Mouse (Mus musculus): Measurements from ENCODE around the gene Hist1h2bc.
A peak's percentile ranks its signal among the peaks of the same experiment; 100 is the strongest.

Gene Hist1h2bc

DNA sequence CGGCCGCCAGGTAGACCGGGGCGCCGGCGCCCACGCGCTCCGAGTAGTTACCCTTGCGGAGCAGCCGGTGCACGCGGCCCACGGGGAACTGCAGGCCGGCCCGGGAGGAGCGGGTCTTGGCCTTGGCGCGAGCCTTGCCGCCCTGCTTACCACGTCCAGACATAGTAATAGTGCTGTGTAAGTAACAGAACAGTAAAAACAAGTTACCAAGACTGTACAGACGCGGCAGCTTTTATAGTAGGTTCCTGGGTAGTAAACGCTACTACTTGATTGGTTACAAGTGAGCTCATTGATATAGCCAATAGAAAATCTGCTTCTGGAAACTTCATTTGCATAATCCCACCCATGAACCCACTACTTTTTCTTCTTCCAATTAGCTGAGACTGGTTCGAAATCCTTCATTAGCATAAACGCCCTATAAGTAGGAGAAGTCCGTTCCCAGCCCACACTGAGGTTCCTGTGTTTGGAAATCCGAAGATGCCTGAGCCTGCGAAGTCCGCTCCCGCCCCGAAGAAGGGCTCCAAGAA, at the start of gene Hist1h2bc, which contains the start of gene Hist1h2ac:
TSS of gene Hist1h2bc (plus strand) at position 445 of the 527 bp plus-strand sequence.
TSS of gene Hist1h2ac (minus strand) at position 194 of the 527 bp plus-strand sequence.
- peak; percentile 74 to 85 for DNase-seq

DNA sequence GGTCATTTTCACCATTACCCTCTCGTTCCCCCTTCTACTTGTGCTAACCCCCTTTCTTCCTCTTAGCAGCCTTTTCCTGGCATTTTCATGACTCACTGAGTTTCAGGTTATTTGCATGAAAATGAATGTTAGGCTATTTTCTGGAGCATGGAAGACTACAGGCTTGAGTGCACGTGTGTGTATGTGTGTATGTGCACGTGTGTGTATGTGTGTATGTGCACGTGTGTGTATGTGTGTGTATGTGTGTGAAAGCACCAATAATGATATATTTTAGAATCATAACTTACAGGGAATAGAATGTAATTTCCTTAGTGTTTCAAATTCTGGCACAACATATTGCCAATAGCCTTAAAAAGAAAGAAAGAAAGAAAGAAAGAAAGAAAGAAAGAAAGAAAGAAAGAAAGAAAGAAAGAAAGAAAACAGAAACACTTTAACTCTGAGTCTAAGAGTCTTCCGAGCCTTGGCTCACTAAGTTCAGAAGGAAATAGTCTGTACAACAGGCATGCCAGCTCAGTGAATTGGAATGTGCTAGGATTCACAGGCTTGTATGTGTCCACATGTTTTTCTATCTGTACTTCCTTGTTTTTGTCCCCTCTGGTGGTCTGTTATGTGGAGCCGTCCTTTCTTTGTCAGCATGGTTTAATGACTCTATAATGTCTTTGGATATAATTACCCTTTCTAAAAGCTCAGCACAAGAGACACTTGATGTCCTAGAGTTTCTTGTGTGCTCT, 24.2 kb upstream of the Hist1h2bc start:
- DNase-seq, result no peak

DNA sequence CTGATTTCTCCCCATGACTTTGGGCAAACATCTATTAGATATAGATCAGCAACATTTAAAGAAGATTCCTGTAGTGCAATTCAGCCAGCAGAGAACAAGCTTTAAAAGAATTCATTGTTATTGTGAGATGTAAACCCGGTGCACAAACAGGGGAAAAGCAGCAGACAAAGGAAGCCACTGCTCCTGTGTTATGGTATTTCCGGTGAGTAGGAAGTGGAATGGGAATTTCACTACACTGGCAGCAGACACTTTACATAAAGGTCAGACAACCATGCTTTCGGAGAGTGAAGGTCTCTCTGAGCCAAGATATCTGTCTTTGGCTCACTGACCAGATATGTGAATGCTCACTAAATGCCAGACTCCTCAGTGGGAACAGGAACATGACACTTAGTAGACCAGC, 21.5 kb upstream of the Hist1h2bc start:
- DNase-seq, result no peak

DNA sequence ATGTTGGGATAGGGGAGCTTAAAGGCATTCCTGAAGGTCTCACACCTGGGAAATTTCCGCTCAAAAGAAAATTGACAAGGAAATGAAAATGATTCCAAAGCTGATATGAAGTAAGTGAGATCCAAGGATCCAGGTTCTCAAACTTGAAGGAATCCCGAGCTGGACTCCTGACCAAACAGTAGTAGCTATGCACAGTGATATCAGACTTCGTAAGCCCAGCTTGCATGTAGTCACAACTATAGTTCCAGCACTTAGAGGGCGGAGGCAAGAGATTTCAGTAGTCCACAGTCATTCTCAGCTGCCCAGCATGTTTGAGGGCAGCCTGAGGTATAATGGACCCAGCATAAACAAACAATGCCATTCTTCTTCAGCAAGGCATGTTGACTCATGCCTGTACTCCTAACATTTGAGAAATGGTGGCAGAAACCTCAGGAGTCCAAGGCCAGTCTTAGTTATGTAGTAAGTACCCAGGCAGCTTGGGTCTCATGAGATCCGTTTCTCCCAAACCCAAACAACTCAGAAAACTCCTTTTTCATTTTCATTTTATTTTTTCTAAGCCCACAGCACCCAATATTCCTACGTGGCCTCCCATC, 1.9 kb upstream of the Hist1h2bc start:
- DNase-seq, result no peak

DNA sequence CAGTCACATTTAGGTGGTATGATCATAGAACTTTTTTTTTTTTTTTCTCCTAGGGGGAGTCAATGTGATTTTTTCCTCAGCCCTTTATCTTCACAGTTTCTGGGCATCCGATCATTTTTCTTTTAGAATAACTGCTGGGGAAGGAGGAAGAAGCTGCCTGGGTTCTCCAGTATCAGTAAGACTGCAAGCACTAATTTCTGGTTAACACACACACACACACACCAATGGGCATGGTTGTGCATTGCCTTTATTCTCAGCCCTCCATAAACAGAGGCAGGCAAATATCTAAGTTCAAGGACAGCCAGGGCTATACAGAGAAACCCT, 1.4 kb upstream of the Hist1h2bc start:
- DNase-seq, result no peak

DNA sequence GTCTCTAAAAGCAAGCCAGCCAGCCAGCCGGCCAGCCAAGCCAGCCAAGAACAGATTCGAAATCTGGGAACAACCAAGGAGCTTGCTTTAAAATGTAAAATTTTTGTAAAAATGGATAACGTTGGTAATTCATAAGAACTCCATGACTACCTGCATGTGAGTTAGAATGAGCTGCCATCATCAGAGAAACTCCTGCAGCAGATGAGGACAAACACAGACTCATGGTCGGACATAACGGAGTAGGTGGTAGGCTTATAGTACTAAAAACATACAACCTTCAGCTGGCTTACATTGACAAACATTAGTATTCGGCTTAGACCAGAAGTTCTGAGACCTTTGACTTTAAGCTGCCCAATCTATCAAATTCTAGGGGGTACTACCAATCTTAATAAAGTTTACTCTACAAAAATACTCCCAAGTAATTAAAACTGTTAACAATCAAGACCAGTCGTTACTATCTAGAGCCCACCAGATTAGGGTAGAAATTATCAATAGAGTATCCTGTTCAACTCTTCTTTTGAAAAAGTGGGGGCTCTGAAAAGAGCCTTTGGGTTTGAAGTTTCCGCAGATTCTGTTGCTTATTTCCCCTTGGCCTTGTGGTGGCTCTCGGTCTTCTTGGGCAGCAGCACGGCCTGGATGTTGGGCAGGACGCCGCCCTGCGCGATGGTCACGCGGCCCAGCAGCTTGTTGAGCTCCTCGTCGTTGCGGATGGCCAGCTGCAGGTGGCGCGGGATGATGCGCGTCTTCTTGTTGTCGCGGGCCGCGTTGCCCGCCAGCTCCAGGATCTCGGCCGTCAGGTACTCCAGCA, 848 bp upstream of the Hist1h2bc start:
- peak in 1 of 2 experiments; percentile 28 for DNase-seq

DNA sequence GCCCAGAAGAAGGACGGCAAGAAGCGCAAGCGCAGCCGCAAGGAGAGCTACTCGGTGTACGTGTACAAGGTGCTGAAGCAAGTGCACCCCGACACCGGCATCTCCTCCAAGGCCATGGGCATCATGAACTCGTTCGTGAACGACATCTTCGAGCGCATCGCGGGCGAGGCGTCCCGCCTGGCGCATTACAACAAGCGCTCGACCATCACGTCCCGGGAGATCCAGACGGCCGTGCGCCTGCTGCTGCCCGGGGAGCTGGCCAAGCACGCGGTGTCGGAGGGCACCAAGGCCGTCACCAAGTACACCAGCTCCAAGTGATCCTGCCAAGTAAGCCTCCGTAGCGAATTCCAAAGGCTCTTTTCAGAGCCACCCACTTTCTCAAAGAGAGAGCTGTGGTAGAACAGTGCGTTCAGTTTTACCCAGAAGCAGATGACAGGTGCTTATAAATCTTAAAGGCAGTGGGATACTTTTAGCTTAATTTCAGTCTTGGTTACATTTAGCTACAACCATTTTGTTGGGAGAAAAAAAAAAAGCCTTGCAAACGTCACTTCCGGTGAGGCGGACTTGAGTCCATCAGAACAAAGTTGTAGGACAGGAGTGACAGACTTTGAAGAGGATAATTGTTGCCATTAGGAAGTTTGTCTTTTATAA, 421 bp downstream of the Hist1h2bc start:
- peak; percentile 43 to 69 for DNase-seq

DNA sequence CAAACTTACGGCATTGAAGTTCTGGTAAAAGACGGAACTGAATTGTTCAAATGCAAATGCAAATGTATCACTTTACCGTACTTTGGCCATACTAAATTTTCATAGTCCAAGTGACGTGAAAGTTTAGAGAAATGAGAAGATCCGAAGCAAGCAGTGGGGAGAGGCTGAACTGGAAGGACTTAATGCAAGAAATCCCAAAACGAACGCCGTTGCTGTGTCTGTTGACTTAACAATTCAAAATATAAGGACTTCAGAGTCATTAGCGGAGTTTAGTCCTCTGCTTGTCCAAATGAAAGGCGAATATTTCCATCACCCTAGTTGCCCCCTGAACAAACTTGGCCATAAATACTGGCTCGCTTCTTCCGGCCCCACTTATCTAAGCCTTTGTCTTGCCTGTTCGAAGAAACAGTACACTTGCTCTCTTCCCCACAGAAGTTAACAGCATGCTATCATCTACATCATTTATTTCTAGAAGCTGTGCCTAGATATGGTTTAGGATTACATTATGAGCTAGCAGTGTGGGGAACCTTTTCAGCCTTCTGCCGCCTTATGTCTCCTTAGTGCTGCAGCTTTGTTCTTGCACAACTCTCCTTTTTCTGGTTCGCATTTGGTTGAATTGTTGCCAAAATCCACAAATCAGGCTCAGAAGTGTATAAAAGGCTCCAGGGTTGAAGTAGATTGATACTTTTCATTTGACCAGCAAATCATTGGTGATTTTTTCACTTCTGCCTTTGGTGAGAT, 1.3 kb downstream of the Hist1h2bc start:
- DNase-seq, result peak; percentile 22 to 39

DNA sequence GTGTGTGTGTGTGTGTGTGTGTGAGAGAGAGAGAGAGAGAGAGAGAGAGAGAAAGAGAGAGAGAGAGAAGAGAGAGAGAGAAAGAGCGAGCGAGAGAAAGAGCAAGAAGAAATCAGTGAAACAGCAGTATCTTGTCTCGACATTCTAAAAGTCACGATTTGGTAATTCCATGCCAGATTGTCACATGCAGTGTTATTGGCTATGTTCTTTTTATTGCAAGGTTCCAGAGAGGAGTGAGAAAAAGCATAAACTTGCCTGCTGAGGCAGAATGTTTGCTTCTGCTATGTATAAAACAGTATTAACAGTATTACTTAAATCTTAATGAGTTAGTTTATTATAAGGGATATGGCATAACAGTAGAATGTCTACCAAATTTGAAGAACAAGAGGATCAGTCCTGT, 2.0 kb downstream of the Hist1h2bc start:
- DNase-seq, result no peak

DNA sequence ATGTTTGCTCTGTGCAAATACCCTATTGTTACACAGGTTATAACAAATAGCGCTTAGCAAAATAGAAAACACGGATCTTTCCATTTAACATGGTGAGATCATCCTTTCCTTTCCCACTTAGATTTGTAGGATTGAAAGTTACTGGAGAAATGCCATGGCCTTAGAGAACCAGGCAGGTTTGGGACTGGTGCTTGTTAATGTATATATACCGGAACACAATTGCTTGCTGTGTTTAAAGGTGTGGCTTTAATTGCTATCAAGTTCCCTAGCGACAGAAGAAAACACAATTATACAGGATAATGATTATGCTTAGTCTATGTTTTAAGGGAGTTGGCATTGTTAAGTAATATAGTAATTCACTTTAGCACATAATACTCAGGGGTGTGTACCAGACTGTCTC, 3.2 kb downstream of the Hist1h2bc start:
- DNase-seq, result no peak

DNA sequence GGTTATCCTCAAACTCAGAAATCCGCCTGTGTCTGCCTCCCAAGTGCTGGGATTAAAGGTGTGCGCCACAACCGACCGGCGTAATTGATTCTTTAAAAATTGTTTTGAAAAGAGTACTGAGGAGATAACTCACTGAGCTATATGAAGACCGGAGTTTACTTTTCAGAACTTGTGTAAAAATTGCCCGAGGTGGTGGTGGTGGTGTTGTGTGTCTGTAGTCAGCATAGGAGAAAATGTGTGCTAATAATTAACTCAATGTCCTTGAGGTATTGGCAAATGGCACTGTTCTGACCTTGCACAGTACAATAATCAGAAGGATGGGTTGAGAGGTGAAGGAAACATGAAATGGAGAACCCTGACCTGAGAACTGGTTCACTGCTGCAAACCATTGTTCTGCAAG, 3.9 kb downstream of the Hist1h2bc start:
- no peak for DNase-seq

DNA sequence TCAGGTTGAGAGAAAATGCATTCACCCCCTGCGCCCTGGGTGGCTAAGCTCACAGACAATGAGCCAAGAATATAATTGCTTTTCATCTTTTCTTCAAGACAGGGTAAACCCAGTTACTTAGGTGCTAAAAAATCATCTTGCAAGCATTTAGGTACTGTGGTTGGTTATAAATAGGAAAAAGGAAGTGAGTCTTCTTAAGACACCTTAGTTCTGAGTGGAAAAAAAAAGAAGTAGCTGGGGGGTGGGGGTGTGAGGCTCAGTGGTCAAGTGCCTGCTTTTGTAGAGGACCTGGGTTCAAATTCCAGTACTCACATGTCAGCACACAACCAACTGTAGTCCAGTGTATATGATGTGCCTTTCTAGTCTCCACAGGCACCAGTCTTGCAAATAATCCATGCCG, 5.0 kb downstream of the Hist1h2bc start:
- no peak for DNase-seq

DNA sequence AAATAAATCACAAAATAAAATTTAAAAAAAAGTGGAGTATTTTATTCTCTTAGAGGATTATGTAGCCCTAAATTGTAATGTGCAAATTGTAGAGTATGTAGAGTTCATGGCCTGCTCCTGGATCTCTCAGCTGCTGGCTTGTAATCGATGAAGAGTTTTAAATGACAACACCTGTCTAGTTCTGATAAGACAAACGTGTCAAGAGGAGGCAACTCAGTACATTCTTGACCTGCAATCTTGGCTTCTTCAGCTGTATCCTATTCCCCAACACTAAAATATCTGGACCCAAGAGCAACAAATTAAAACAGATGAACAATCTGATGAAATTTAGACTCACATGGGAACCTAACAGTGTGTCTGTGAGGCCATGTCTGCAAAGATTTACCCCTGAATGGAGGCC, 5.5 kb downstream of the Hist1h2bc start:
- DNase-seq, result no peak

DNA sequence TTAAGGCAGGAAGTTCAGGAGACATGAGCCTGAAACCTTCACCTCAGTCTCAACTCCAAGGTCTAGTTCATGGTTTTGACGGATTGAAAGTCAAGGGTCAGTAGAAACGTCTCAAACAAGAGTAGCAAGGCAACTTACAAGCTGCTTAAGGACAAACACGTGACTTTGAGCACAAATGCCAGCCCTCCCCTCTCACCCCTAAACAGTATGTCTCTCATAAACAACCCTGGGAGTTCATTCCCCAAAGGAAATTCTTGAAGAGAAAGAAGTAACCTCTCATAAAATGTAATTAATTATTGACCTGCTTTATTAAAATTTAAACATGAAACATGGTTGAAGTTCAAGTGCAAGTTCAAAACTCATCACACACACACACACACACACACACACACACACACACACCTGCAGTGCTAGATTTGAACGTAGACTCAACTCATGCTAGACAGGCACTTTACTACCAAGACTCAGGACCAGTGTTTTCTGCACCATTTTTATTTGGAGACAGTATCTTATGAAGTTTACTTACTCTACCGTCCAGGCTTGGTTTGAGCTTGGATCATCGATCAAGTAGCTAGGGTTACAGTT, 9.9 kb downstream of the Hist1h2bc start:
- peak in 1 of 2 experiments; percentile 19 for DNase-seq

DNA sequence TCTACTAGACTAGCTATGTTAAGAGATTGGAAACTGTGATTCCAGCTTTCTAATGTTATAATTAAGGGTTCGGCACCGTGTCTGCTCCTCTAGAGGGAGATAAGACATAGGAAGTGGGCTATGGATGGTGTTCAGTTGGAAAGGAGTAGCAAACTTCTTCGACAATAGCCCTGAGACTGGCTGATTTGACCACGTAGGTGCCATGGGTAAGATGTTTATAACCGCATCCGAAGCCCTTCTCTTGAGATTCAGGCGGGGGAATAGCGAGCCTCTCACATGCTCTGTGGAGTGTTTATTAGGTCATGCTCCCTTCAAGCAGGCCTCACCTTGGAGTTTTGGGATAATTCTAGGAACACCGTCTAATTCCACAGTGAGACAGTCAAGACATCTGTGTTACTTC, 11.0 kb downstream of the Hist1h2bc start:
- no peak for DNase-seq

DNA sequence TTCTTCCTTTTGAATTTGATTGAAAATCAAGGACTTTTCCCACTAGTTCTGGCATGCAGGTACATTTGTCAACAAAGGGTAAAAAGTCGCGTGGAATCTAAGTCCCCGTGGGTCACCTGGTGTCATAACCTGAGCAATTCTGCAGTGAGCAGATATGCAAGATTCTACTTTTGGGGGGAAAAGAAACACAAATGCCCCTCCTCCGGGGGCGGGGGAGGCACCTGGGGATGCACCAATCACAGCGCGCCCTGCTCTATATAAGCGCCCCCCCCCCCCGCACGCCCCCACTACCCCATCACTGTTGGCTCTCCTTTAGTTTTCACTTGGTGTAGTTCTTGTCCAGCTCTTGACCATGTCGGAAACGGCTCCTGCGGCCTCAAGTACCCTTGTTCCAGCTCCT, 11.5 kb downstream of the Hist1h2bc start, which contains the start of gene Hist1h1t:
TSS of gene Hist1h1t (plus strand) at position 301 of the 400 bp plus-strand sequence.
- DNase-seq, result no peak

DNA sequence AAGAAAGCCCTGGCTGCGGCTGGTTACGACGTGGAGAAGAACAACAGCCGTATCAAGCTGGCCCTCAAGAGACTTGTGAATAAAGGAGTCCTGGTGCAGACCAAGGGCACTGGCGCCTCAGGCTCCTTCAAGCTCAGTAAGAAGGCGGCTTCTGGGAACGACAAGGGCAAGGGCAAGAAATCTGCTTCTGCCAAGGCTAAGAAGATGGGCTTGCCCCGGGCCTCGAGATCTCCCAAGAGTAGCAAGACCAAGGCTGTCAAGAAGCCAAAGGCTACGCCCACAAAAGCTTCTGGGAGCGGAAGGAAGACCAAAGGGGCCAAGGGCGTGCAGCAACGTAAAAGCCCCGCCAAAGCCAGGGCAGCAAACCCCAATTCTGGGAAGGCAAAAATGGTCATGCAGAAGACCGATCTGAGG, 12.1 kb downstream of the Hist1h2bc start:
- DNase-seq, result no peak

DNA sequence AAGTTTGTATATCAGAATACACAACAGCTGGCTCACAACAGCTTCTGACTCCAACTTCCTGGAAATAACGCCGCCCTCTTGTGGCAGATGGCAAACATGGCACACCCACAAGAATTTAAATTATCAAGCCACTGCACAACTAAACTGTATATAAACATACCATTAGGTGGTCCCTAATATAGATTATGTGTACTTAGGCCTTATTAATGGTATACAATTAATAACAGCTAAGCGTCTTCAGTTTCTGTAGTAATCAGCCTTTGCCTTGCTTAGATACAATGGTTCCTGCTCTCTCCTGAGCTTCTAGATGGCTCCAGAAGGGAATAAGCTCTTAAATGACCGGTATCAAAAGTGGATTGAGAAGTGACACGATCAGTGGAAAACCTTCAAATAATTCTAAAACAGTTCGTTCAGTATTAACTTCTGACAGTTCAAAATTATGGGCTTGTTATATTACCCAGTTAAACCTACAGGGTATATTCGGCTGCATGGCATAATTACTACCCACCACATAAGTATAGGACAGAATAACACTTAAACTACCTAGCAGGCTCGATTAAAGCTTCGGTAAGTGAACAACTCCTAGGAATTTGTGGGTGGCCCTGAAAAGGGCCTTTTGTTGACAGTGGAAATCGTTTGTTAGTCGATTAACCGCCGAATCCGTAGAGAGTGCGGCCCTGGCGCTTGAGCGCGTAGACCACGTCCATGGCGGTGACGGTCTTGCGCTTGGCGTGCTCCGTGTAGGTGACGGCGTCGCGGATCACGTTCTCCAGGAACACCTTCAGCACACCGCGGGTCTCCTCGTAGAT, 13.7 kb downstream of the Hist1h2bc start:
- DNase-seq, result peak; percentile 75 to 82

DNA sequence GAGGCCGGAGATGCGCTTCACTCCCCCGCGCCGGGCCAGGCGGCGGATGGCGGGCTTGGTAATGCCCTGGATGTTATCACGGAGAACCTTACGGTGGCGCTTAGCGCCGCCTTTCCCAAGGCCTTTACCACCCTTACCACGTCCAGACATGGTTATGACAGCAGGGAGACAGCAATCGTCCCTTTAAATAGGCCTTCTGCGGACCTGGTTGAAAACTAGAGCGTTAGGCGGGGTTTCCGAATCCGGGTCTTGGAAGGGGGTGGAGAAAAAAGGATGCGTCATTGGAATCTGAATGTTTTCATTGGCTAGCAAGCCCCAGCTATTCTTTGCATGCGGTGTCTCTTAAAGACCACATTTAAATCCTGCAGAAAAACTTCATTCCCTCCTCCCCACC, 14.3 kb downstream of the Hist1h2bc start, which contains the start of gene Hist1h4c:
TSS of gene Hist1h4c (minus strand) at position 155 of the 394 bp plus-strand sequence.
- peak; percentile 97 to 98 for DNase-seq

DNA sequence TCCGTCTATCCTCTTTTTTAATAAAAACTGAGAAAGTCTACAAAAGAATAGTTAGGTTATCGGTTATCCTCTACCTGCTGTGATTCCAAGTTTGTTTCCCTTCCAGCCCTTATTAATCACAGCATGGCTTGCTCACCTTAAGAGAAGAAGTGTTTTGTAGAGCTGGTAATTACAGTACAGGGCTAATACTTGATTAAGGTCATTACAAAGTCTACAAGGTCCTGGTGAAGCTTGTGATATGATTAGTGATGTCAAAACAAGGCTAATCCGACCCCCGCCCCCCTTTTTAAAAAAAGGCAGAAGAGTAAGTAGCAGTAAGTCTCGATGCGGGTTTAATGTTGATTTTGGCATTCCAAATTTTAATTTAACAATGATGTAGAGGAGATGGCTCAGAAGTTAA, 15.0 kb downstream of the Hist1h2bc start:
- no peak for DNase-seq

DNA sequence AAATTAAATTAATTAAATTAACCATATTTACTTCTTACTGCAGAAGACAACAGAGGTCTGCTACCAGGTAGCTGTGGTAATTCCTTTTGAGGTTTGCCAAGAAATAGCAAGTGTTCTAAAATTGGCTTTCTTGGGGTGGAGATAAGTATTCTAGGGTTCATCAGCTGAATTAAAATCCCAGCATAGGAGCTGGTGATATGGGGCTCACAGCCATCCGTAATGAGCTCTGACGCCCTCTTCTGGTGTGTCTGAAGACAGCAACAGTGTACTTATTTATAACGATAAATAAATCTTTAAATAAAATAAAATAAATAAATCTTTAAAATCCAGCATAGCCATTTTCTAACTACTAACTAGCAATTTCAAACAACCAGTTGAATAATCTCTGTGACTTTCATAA, 15.8 kb downstream of the Hist1h2bc start:
- DNase-seq, result no peak
